Mouse (Mus musculus) intestine, postnatal 0 days (tissue): ENCODE measurements around the gene Swap70. TPM values are rescaled to one million over a fixed set of nuclear protein-coding genes. Genes with fewer than 3 reads are reported as not detected.
"Not testable (repeated sequence)": the region's sequence is repeated elsewhere in the genome, so short reads cannot be mapped to it uniquely, and the experiment has no call there.

Source experiments
- ATAC-seq: fragments of 200-750 bp; cut with Nextera tagmentation; 2 replicates; pipeline ENCODE4 v1.8.0; 2017; ENCODE audit warnings: mild to moderate bottlenecking, moderate TSS enrichment, moderate library complexity
- H3K27ac ChIP-seq: fragments of 300-500 bp; sonication (generic); 2 replicates; pipeline ENCODE4 v1.5.1; 2014; ENCODE audit warnings: mild to moderate bottlenecking, low read depth, low read length, moderate library complexity
- H3K27me3 ChIP-seq: fragments of 300-500 bp; sonication (generic); replicated peaks from 2 replicates; pipeline ENCODE4 v1.6.1; 2014; ENCODE audit warnings: low read length, mixed read lengths; ENCODE audit not compliant: control insufficient read depth, insufficient read depth
- H3K36me3 ChIP-seq: fragments of 300-500 bp; sonication (generic); 2 replicates; pipeline ENCODE4 v1.6.1; 2014; ENCODE audit warnings: mild to moderate bottlenecking, moderate library complexity; ENCODE audit not compliant: control insufficient read depth, insufficient read depth
- H3K4me1 ChIP-seq: fragments of 300-500 bp; sonication (generic); replicated peaks from 2 replicates; pipeline ENCODE4 v1.6.1; 2014; ENCODE audit warnings: antibody characterized with exemption, low read length, mixed read lengths; ENCODE audit not compliant: control insufficient read depth, insufficient read depth
- H3K4me2 ChIP-seq: fragments of 300-500 bp; sonication (generic); replicated peaks from 2 replicates; pipeline ENCODE4 v1.6.1; 2014; ENCODE audit warnings: low read depth, mild to moderate bottlenecking, moderate library complexity
- H3K4me3 ChIP-seq: fragments of 300-500 bp; sonication (generic); 2 replicates; pipeline ENCODE4 v1.5.1; 2014; ENCODE audit warnings: low read depth, low read length
- H3K9ac ChIP-seq: fragments of 300-500 bp; sonication (generic); 2 replicates; pipeline ENCODE4 v1.6.1; 2014; ENCODE audit warnings: mild to moderate bottlenecking, low read depth, low read length
- H3K9me3 ChIP-seq: fragments of 300-500 bp; sonication (generic); 2 replicates; pipeline ENCODE4 v1.6.1; 2016; ENCODE audit warnings: mixed run types; ENCODE audit not compliant: control insufficient read depth
- CTCF ChIP-seq: sonication (generic); IDR thresholded peaks from 2 replicates; pipeline ENCODE4 v1.5.1; 2016; ENCODE audit warnings: low read depth, mild to moderate bottlenecking, control low read depth, antibody characterized with exemption, moderate library complexity
- WGBS: fragments of 180-500 bp; shearing (Covaris S2); extraction: QIAGEN DNeasy Blood & Tissue Kit; methylation state at CpG from one replicate; pipeline ENCODE4 v1.1.7; 2014; 5-methylcytosine and 5-hydroxymethylcytosine counted together
- polyA plus RNA-seq: library from polyadenylated mRNA; unstranded; fragments of >200 nt; fragmentation: Nextera tagmentation; extraction: Ambion mirVana; gene quantifications from 2 replicates; pipeline ENCODE4 v1.2.1, GENCODE M21; 2015

The Swap70 gene
- polyA plus RNA-seq, 1 experiment from 2014 or later = 11.1 TPM

DNA sequence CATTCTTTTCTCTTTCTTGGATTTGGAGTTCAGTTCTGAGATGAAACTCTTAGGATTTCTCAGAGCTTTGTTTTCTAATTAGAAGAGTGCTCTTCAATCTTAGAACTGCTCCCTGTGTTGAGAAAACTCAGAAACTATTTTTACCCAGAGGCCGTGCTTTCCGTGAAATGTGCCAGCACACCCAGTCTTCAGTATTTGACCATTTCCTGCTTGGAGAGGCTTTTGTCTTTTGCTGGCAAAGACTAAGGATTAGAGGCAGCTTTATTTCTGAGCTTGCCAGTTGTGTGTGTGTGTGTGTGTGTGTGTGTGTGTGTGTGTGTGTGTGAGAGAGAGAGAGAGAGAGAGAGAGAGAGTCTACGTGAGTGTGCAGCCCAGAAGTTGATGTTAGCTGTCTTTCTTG is 6.6 kb upstream of the Swap70 start:
- Histone ChIP-seq H3K36me3 (no peaks in the 10 kb centered on the region), H3K4me1 (no peaks in the 10 kb centered on the region), H3K4me3 (no peak overlapping the region), H3K9me3 (no peaks in the 10 kb centered on the region), H3K9ac (no peak overlapping the region), H3K4me2 (no peak overlapping the region), H3K27me3 (no peaks in the 10 kb centered on the region), H3K27ac (no peak overlapping the region)
- ATAC-seq = no peak
- 61% methylated on average over 3 of the region's 3 CpGs for WGBS
- no peak for TF ChIP-seq CTCF

DNA sequence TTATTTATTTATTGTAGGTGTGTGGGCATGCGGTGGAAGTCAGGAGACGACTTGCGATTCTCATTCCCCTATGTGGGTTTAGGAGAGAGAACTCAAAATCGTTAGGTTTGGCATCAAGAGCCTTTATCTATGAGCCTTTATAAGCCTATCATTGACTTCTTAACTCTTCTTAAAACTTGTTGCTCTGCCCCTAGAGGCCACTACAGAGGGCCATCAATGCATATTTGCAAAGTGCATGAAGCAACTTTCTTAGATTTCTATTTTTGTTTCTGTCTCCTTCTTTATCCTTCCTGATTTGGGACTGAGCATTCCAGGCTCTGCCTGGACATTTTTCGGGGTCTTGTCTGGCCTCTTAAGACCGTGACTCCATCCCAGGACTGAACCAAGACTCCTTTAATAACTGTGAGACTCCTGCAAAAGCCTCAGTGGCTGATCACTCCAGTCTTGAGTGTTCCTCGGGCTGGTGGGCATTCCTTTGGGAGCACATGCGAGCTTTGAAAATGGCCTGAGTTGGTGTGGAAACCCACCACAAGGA is 393 bp upstream of the Swap70 start:
- ATAC-seq = peak; percentile 55
- H3K9ac ChIP-seq = peak overlapping the region; percentile 85
- WGBS = 17% methylated on average over 8 of the region's 8 CpGs

DNA sequence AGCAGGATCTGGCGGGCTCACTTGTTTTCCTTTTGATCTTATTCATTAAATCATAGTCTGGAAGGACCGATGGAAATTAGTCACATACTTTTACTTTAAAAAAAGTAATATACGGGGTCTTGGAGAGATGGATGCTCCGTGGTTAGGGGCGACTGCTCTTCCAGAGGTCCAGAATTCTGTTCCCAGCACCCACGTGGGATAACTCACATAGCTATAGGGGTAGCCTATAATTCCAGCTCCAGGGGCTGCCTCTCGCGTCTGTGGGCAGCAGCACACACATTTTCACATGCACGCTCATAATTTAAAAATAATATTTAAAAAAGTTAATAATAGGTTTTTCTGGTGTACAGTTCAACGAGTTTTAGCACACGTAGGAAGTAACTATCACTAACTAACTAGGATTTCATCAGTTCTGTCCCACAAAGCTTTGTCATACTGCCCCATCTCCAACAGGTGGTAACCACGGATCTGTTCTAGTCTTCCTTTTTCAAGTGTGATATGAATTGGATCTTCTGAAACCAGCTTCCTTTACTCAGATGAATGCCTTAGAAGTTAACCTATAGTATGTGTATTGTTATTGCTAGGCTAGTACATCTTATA is 1.2 kb downstream of the Swap70 start:
- peak overlapping the region; percentile 85; the same call in 1 of the 2 replicates for H3K9ac ChIP-seq
- WGBS = 10% methylated on average over 12 of the region's 12 CpGs

More for the DNA sequence above, 393 bp upstream of the Swap70 start:
- TF ChIP-seq CTCF = peak; percentile 63
- Histone ChIP-seq H3K4me1 (0 out of 2 replicates have a peak, but pooled peaks cover 3% of the 10 kb centered on the region), H3K27ac (peak overlapping the region; percentile 87), H3K27me3 (no peaks in the 10 kb centered on the region), H3K36me3 (peaks cover 6% of the 10 kb centered on the region; the same call in 1 of the 2 replicates), H3K4me2 (peak overlapping the region; percentile 83), H3K9me3 (no peaks in the 10 kb centered on the region), H3K4me3 (peak overlapping the region; percentile 96)

DNA sequence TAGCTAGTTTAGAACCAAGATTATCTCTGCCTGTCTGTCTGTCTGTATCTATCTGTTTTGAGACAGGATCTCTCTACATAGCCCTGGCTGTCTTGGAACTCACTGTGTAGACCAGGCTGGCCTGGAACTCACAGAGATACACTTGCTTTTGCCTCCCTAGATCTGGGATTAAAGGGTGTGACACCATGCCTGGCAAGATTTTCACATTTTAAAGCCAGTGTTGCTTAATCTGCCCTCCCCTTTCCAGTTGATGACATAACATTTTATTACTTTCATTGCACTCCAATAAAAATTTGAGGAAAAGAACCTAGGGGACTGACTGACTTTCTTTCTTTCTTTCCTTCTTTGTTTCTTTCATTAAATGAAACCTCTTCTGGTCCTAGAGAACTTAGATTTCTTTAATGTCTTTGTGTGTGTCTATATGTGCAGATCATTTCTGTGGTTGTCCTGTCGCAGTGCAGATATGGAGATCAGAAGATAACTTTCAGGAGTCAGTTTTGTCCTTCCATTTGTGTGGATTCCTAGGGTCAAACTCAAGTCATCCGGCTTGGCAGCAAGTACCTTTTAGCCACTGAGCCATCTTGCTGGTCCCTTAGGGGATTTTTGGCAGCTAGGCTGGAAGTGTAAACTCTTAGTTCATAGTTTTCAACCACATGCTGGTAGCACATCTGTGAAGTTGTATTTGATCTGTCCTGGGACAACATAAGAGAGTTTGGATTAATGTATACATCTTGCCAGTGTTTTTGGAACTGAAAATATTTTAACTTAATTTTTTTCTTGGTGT is 2.4 kb downstream of the Swap70 start:
- 0 out of 2 replicates have a peak, but pooled peaks cover 3% of the 10 kb centered on the region for H3K4me1 ChIP-seq
- H3K27ac ChIP-seq = no peak overlapping the region
- H3K36me3 ChIP-seq = peaks cover 9% of the 10 kb centered on the region; the same call in 1 of the 2 replicates
- no peak for TF ChIP-seq CTCF
- no peaks in the 10 kb centered on the region for H3K27me3 ChIP-seq
- WGBS = 52% methylated on average over 2 of the region's 2 CpGs
- ATAC-seq = no peak
- H3K9ac ChIP-seq = no peak overlapping the region
- no peak overlapping the region for H3K4me2 ChIP-seq
- no peaks in the 10 kb centered on the region for H3K9me3 ChIP-seq
- H3K4me3 ChIP-seq = no peak overlapping the region

More for the DNA sequence above, 1.2 kb downstream of the Swap70 start:
- H3K36me3 ChIP-seq = peaks cover 9% of the 10 kb centered on the region; the same call in 1 of the 2 replicates
- H3K27me3 ChIP-seq = no peaks in the 10 kb centered on the region
- 0 out of 2 replicates have a peak, but pooled peaks cover 3% of the 10 kb centered on the region for H3K4me1 ChIP-seq
- no peaks in the 10 kb centered on the region for H3K9me3 ChIP-seq
- H3K27ac ChIP-seq = no peak overlapping the region
- H3K4me3 ChIP-seq = peak overlapping the region; percentile 96
- TF ChIP-seq CTCF = 0 out of 2 replicates have a peak, but pooled peaks have one; percentile 16
- ATAC-seq = no peak
- H3K4me2 ChIP-seq = peak overlapping the region; percentile 83

DNA sequence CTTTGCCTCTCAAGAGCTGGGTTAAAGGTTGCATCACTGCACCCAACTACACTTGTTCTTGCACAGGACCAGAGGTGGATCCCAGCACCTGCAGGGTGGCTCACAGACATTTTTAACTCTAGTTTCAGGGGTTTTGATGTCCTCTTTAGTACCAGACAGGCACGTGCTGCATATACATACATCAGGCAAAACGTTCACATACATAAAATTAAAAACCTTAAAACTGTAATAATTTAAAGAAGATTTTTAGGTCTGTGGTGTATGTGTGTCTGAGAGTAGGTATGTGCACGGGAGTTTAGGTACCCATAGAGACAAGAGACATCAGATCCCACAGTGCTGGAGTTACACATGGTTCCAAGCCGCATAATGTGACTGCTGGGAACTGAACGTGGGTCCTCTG is 5.0 kb downstream of the Swap70 start:
- Histone ChIP-seq H3K9me3 (no peaks in the 10 kb centered on the region), H3K36me3 (peaks cover 9% of the 10 kb centered on the region; the same call in 1 of the 2 replicates), H3K4me3 (no peak overlapping the region), H3K4me1 (0 out of 2 replicates have a peak, but pooled peaks cover 3% of the 10 kb centered on the region), H3K4me2 (no peak overlapping the region), H3K27ac (no peak overlapping the region), H3K27me3 (no peaks in the 10 kb centered on the region), H3K9ac (no peak overlapping the region)
- WGBS = 89% methylated on average over 5 of the region's 5 CpGs
- TF ChIP-seq CTCF = no peak
- no peak for ATAC-seq

DNA sequence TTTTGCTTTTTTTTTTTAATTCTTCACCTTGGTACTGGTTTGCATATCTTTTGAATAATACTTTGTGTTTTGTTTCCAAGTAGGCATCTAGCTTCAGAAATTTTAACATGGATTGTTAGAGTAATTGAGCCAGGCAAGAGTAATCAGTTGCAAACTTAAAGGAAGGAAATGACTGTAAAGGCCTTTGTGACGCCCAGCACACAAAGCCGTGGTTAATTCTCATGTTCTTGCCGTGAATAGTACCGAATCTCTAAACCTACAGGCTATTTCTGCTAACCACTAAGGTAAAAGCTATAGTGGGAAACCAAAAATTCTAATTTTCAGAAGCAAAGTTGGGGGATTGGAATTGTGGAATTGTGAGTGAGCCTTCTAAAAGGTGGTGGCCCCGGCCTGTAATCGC is 8.5 kb downstream of the Swap70 start:
- H3K27me3 ChIP-seq = no peaks in the 10 kb centered on the region
- 83% methylated on average over 6 of the region's 6 CpGs for WGBS
- H3K4me3 ChIP-seq = no peak overlapping the region
- H3K9ac ChIP-seq = no peak overlapping the region
- no peak overlapping the region for H3K4me2 ChIP-seq
- no peaks in the 10 kb centered on the region for H3K9me3 ChIP-seq
- ATAC-seq = no peak
- peaks cover 9% of the 10 kb centered on the region; the same call in 1 of the 2 replicates for H3K36me3 ChIP-seq
- H3K4me1 ChIP-seq = no peaks in the 10 kb centered on the region
- no peak for TF ChIP-seq CTCF
- no peak overlapping the region for H3K27ac ChIP-seq

DNA sequence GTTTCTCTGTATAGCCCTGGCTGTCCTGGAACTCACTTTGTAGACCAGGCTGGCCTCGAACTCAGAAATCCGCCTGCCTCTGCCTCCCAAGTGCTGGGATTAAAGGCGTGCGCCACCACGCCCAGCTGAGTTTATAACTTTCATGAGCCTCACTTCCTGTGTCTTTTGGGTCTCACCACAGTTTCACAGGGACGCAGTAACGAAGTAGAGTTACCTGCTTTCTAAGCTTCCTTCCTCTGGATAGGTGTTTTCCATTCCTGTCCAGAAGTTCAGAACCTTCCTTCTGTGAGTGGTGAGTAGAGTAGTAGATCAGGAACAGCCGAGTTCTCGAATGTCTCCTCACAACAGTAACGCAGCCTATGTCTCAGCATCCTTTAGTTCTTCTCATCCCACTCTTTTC is 9.6 kb downstream of the Swap70 start:
- not testable (repeated sequence) for H3K9ac ChIP-seq, ATAC-seq, H3K4me2 ChIP-seq, H3K27me3 ChIP-seq, H3K4me3 ChIP-seq, H3K9me3 ChIP-seq, H3K4me1 ChIP-seq, H3K36me3 ChIP-seq, H3K27ac ChIP-seq
- whole genome bisulfite sequencing = 92% methylated on average over 10 of the region's 10 CpGs
